Mouse (Mus musculus) neural tube, embryonic 13.5 days (tissue): ENCODE data around the gene Rps21. TPM values are rescaled to one million over a fixed set of nuclear protein-coding genes. Genes with fewer than 3 reads are reported as not detected.

Experiments
- ATAC-seq: fragments of 200-750 bp; cut with Nextera tagmentation; 2 replicates; pipeline ENCODE4 v1.8.0; 2017; ENCODE audit warnings: low read depth, mild to moderate bottlenecking, moderate TSS enrichment, moderate library complexity
- H3K27ac ChIP-seq: fragments of 300-500 bp; sonication (generic); replicated peaks from 2 replicates; pipeline ENCODE4 v1.5.1; 2015; ENCODE audit warnings: moderate library complexity, mild to moderate bottlenecking, inconsistent platforms
- H3K27me3 ChIP-seq: fragments of 300-500 bp; sonication (generic); 2 replicates; pipeline ENCODE4 v1.6.1; 2015; ENCODE audit warnings: mild to moderate bottlenecking, inconsistent platforms
- H3K36me3 ChIP-seq: fragments of 300-500 bp; sonication (generic); 2 replicates; pipeline ENCODE4 v1.6.1; 2015; ENCODE audit warnings: mild to moderate bottlenecking, inconsistent platforms
- H3K4me1 ChIP-seq: fragments of 300-500 bp; sonication (generic); replicated peaks from 2 replicates; pipeline ENCODE4 v1.6.1; 2015; ENCODE audit warnings: inconsistent platforms
- H3K4me2 ChIP-seq: fragments of 300-500 bp; sonication (generic); 2 replicates; pipeline ENCODE4 v1.6.1; 2015; ENCODE audit warnings: inconsistent platforms, mild to moderate bottlenecking, moderate library complexity
- H3K4me3 ChIP-seq: fragments of 300-500 bp; sonication (generic); 2 replicates; pipeline ENCODE4 v1.5.1; 2015; ENCODE audit warnings: mild to moderate bottlenecking, inconsistent platforms
- H3K9ac ChIP-seq: fragments of 300-500 bp; sonication (generic); 2 replicates; pipeline ENCODE4 v1.6.1; 2015; ENCODE audit warnings: moderate library complexity, mild to moderate bottlenecking, inconsistent platforms
- H3K9me3 ChIP-seq: fragments of 300-500 bp; sonication (generic); 2 replicates; pipeline ENCODE4 v1.6.1; 2016; ENCODE audit warnings: inconsistent platforms
- WGBS: fragments of 180-500 bp; shearing (Covaris S2); methylation state at CpG from one replicate; pipeline ENCODE4 v1.1.7; 2015; 5-methylcytosine and 5-hydroxymethylcytosine counted together
- polyA plus RNA-seq: library from polyadenylated mRNA; unstranded; fragments of >200 nt; fragmentation: Nextera tagmentation; extraction: Ambion mirVana; gene quantifications from 2 replicates; pipeline ENCODE4 v1.2.1, GENCODE M21; 2015

Gene Rps21
- polyA plus RNA-seq, 1 experiment from 2014 or later: 435 TPM

DNA sequence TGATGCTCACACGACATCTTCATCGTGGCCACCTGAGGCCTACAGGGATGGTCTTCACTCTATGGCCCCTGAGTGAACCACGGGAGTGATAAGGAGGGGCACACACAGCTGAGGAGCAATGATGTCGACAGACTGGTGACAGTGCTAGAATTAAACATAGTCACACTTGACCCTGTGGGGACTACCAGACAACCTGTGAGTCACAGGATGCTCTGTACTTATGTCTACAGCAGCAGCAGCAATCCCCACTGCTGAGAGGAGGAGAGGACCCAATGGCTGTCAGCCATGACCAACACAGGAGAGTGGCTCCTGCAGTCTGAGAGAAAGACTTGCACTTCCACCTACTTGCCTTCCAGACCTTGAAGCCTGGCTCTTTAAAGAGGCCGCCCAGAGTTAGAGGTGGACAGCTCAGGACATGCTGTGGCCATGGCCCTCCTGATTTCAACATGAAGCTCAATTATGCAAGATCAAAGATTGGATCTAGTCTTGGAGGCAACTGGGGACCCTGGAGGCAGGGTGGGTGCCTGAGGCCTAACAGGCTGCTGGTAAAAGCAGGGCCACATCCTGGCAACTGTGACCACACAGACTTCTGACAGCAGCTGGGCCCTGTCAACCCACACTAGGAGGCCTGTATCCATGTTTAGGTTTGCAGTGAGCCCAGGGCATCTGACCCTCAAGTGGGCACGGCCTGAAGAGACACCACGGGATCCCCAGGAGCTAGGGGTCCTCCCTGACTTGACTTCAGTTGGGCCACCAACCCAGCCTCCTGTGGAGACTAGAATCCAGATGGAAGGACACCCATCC is 23.9 kb upstream of the Rps21 start:
- H3K4me1 ChIP-seq: peaks cover 12% of the 10 kb centered on the region
- no peaks in the 10 kb centered on the region for H3K9me3 ChIP-seq
- H3K4me3 ChIP-seq: no peak overlapping the region
- H3K9ac ChIP-seq: no peak overlapping the region
- WGBS: 89% methylated on average over 7 of the region's 7 CpGs
- no peak overlapping the region for H3K27ac ChIP-seq
- H3K36me3 ChIP-seq: no peaks in the 10 kb centered on the region
- H3K27me3 ChIP-seq: no peaks in the 10 kb centered on the region
- no peak for ATAC-seq
- no peak overlapping the region for H3K4me2 ChIP-seq

DNA sequence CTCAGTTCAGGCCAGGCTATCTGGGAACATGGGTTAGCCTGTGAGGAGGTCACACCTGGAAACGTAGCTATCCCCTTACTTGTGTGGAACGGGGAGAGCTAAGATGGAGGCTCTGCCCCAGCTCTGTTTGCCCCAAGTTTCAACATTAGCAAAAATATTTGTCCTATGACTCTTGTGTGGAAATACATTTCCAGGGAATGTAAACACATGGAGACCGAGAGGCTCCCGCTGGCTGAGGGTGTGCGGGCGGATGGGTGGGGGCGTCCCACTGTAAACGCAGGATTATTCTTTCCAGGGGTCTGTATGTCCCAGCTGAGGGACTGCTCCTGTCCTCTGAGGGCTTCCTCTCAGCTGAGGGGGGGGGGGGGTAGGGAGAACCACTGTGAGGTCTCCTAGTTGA is 22.8 kb upstream of the Rps21 start:
- Histone ChIP-seq H3K4me3 (no peak overlapping the region), H3K4me2 (no peak overlapping the region), H3K36me3 (no peaks in the 10 kb centered on the region), H3K9ac (no peak overlapping the region), H3K4me1 (peaks cover 8% of the 10 kb centered on the region; the same call in 1 of the 2 replicates), H3K27me3 (no peaks in the 10 kb centered on the region), H3K9me3 (no peaks in the 10 kb centered on the region), H3K27ac (no peak overlapping the region)
- no peak for ATAC-seq
- WGBS: 90% methylated on average over 8 of the region's 8 CpGs

DNA sequence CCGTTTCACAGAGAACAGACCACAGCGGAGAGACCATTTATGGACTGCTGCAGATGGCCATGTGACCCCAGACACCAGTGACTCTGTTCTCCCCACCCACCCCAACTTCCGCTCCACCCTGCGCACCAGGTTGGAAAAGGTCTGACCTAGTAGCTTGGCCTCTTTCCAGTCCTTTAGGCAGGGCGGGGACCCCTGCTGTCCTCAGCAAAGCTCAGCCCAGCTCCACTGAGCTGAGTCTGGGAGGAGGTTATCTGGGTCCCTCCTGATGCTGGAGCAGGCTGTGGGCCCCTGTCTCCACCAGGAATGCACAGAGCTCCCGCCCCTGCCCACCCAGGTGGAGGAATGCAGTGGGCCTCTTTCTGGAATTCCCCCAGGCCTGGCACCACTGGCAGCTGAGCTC is 22.2 kb upstream of the Rps21 start:
- Histone ChIP-seq H3K9ac (no peak overlapping the region), H3K27ac (no peak overlapping the region), H3K27me3 (no peaks in the 10 kb centered on the region), H3K36me3 (no peaks in the 10 kb centered on the region), H3K4me1 (peaks cover 8% of the 10 kb centered on the region; the same call in 1 of the 2 replicates), H3K4me3 (no peak overlapping the region), H3K9me3 (no peaks in the 10 kb centered on the region), H3K4me2 (no peak overlapping the region)
- ATAC-seq: no peak
- WGBS: 56% methylated on average over 6 of the region's 6 CpGs

DNA sequence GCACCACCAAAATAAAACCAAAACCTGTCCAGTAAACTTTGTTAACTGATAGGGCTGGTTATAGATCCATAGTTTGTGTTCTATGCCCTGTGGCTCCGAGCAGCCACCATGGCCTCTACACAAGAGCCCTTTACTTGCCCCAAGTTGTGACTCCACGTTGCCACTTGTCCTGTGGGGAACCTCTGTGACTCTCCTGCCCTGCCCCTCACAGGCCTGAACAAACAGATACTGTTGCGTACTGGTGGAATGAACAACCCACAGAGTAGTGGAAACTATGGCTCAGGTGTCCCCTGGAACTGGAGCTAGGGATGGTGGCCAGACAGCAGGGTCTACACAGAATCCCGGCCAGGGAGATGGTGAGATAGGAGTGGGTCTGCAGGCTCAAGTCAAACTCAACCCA is 21.4 kb upstream of the Rps21 start:
- Histone ChIP-seq H3K36me3 (no peaks in the 10 kb centered on the region), H3K9ac (no peak overlapping the region), H3K4me1 (peaks cover 8% of the 10 kb centered on the region; the same call in 1 of the 2 replicates), H3K9me3 (no peaks in the 10 kb centered on the region), H3K4me2 (no peak overlapping the region), H3K4me3 (no peak overlapping the region), H3K27me3 (no peaks in the 10 kb centered on the region), H3K27ac (no peak overlapping the region)
- WGBS: 89% methylated on average over 4 of the region's 4 CpGs
- no peak for ATAC-seq

DNA sequence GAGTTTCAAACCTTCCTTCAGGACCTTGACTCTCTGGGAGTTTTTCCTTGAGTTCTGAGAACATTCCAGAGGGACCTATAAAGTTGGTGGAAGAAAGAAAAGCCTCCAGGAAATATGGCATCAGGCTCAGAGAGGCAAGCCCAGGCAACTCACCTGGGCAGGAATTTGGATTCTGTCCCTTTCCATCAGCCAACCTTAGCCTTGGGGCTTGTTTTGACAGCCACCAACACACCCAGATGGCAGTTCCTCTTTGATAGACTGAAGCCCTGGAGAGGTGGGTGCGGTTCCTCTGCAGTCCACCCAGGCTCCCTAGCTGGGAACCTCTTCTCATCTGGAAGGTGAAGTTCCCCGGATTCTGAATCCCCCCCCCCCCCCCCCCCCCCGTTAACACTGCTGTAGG is 20.7 kb upstream of the Rps21 start:
- WGBS: 63% methylated on average over 3 of the region's 3 CpGs
- Histone ChIP-seq H3K36me3 (no peaks in the 10 kb centered on the region), H3K27ac (no peak overlapping the region), H3K27me3 (no peaks in the 10 kb centered on the region), H3K9ac (no peak overlapping the region), H3K4me1 (peaks cover 8% of the 10 kb centered on the region; the same call in 1 of the 2 replicates), H3K4me2 (no peak overlapping the region), H3K4me3 (no peak overlapping the region), H3K9me3 (no peaks in the 10 kb centered on the region)
- ATAC-seq: no peak

DNA sequence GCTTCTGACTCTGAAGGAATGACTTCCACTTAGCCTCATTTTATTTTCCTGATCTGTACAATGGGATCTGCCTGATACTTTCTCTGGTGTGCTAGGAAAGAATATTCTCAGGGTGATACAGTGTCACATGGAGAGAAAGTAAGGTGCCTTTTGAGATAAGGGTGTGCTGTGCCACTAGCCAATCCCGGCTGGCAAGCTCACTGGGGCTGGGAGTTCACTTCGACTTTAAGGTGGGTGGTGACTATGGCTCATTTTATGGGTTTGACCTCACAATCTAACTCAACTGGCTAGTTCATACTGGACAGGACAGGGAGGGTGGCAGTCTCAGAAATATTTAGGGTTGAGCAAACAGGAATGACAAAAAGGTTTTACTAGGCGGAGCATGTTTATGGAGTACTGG is 20.2 kb upstream of the Rps21 start:
- Histone ChIP-seq H3K9ac (no peak overlapping the region), H3K27ac (no peak overlapping the region), H3K9me3 (no peaks in the 10 kb centered on the region), H3K4me2 (no peak overlapping the region), H3K27me3 (no peaks in the 10 kb centered on the region), H3K4me1 (peaks cover 8% of the 10 kb centered on the region; the same call in 1 of the 2 replicates), H3K36me3 (no peaks in the 10 kb centered on the region), H3K4me3 (no peak overlapping the region)
- 81% methylated on average over 3 of the region's 3 CpGs for WGBS
- no peak for ATAC-seq

DNA sequence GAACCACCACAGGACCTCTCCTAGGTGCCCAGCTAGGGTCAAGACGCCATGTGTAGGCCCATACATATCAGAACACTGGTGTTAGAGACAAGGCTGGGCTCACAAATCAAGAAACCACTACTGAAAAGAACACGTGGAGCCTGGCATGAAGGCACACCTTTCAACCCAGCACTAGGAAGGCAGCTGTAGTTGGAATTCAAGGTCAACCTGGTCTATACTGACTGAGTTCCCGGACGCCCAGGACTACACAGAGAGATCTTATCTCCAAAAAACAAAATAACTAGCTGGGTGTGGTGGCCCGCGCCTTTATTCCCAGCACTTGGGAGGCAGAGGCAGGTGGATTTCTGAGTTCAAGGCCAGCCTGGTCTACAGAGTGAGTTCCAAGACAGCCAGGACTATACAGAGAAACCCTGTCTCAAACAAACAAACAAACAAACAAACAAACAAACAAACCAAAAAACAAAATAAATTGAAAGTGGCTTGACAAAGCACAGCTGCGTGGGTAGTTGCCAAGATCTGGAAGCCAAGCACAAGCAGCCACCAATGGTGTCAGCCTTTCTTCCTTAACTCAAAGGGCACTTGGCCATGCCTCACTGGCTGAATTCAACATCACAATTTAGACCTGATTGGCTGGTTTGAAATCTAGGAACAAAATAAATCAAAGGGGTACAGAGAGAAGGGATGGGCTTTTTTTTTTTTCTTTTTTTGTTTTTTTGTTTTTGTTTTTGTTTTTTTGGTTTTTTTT is 19.4 kb upstream of the Rps21 start:
- WGBS: 95% methylated on average over 7 of the region's 7 CpGs
- H3K4me2 ChIP-seq: no peak overlapping the region
- no peak overlapping the region for H3K4me3 ChIP-seq
- H3K36me3 ChIP-seq: no peaks in the 10 kb centered on the region
- H3K27me3 ChIP-seq: no peaks in the 10 kb centered on the region
- peaks cover 8% of the 10 kb centered on the region; the same call in 1 of the 2 replicates for H3K4me1 ChIP-seq
- ATAC-seq: no peak
- no peak overlapping the region for H3K9ac ChIP-seq
- no peak overlapping the region for H3K27ac ChIP-seq
- H3K9me3 ChIP-seq: no peaks in the 10 kb centered on the region

DNA sequence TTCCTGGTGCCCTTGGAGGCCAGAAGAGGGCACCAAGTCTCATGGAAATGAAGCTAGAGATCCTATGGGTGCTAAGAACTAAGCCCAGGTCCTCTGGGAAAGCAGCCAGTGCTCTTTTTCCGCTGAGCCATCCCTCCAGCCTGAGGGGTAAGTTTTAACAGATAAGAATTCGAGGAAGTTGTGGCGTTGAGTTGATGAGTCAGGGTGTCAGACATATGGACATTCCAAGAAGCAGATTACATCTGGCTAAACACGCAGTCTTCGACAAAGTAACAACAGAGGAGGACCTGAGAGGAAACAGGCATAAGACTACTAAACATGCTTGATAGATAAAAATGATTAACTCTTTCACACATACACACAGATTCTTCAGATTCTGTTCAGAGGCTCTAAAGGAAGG is 18.6 kb upstream of the Rps21 start:
- no peak overlapping the region for H3K27ac ChIP-seq
- H3K4me1 ChIP-seq: peaks cover 8% of the 10 kb centered on the region; the same call in 1 of the 2 replicates
- H3K4me3 ChIP-seq: no peak overlapping the region
- H3K36me3 ChIP-seq: no peaks in the 10 kb centered on the region
- H3K27me3 ChIP-seq: no peaks in the 10 kb centered on the region
- H3K9ac ChIP-seq: no peak overlapping the region
- H3K4me2 ChIP-seq: no peak overlapping the region
- 88% methylated on average over 5 of the region's 5 CpGs for WGBS
- no peak for ATAC-seq
- no peaks in the 10 kb centered on the region for H3K9me3 ChIP-seq

DNA sequence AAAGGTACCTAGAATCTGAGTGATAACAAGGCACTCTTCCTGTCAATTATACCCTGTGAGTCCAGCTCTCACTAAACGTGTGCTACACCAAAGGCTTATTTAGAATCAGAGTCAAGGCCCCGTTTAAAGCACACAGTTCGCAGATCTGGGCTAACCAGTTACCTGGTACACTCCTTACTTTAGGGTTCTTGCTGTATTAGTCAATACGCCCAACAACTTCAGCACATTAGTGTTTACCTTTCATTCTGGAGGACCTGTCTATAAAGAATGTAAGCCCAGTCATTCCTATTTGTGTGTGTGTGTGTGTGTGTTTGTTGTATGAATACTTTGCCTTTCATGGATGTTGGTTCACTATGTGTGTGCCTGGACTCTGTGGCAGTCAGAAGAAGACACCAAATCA is 14.1 kb upstream of the Rps21 start:
- H3K36me3 ChIP-seq: no peaks in the 10 kb centered on the region
- no peaks in the 10 kb centered on the region for H3K9me3 ChIP-seq
- H3K27me3 ChIP-seq: no peaks in the 10 kb centered on the region
- no peak overlapping the region for H3K4me3 ChIP-seq
- H3K4me1 ChIP-seq: no peaks in the 10 kb centered on the region
- ATAC-seq: no peak
- H3K27ac ChIP-seq: no peak overlapping the region
- WGBS: 91% methylated on average over 4 of the region's 4 CpGs
- no peak overlapping the region for H3K4me2 ChIP-seq
- no peak overlapping the region for H3K9ac ChIP-seq

DNA sequence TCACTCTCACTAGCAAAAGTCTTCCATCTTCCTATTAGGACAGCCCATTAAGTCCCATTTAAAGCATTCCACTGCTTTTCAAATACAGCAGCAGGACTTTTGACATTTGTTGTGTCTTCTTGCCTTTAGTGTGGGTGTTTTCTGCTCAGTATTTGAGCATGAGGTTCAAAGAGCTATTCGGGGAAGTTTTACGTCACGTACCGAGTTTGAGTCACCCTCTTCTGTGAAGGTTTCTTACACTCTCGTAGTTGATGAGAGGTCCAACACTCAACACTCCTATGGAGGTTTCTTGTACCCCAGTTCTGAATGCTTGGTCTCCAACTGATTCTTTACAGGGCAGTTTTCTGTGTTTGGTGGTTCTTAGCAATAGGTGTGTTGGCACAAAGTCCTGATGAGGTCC is 9.3 kb upstream of the Rps21 start:
- Histone ChIP-seq H3K4me1 (0 out of 2 replicates have a peak, but pooled peaks cover 3% of the 10 kb centered on the region), H3K4me2 (no peak overlapping the region), H3K9ac (no peak overlapping the region), H3K36me3 (no peaks in the 10 kb centered on the region), H3K4me3 (no peak overlapping the region), H3K27me3 (no peaks in the 10 kb centered on the region), H3K27ac (no peak overlapping the region), H3K9me3 (no peaks in the 10 kb centered on the region)
- ATAC-seq: no peak
- WGBS: 82% methylated on average over 5 of the region's 5 CpGs

DNA sequence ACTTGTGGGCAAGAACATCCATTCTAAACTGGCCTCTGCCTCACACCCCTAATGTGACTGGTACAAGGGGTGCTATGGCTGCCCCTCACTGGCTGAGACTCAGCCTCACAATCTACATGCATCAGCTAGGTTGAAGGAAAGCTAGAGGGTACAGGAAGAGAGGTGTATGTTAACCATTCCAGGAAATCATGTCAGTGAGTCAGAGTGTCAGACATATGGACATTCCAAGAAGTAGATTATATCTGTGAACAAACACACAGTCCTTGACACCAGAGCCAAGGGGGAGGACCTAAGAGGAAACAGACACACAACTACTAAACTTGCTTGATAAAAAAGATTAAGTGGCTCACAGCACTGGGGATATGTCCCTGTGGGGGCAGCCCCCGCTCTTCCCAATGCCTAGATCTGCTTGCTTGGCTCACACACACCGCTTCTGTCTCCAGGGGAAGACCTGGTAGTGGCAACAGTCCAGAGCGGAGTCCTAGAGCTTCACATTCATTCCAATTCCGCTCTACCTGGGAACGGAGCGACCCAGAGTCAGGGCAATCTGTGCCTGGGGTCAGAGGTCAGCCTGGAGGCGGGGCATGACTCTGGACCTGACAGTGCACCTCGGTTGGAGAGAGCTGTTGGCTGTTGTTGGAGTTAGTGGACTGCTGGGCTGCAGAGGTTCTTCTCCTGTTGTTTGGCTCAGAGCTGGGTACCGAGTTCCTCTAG is 8.1 kb upstream of the Rps21 start:
- Histone ChIP-seq H3K4me1 (0 out of 2 replicates have a peak, but pooled peaks cover 3% of the 10 kb centered on the region), H3K36me3 (no peaks in the 10 kb centered on the region), H3K27me3 (no peaks in the 10 kb centered on the region), H3K4me3 (no peak overlapping the region), H3K9ac (no peak overlapping the region), H3K9me3 (no peaks in the 10 kb centered on the region), H3K27ac (no peak overlapping the region), H3K4me2 (no peak overlapping the region)
- 74% methylated on average over 9 of the region's 9 CpGs for WGBS
- ATAC-seq: no peak
